Mouse (Mus musculus) limb, embryonic 13.5 days (tissue): ENCODE results near the gene Srd5a3. TPM values are rescaled to one million over a fixed set of nuclear protein-coding genes. Genes with fewer than 3 reads are reported as not detected.

Source experiments
- polyA plus RNA-seq: library from polyadenylated mRNA; unstranded; fragments of >200 nt; fragmentation: Nextera tagmentation; extraction: Ambion mirVana; gene quantifications from 2 replicates; pipeline ENCODE4 v1.2.1, GENCODE M21; 2015

The Srd5a3 gene
- polyA plus RNA-seq, 1 experiment from 2014 or later = 35.5 TPM

Other genes starting within 250 kb of the Srd5a3 start
- gene Kdr, start 161.8 kb upstream of the Srd5a3 start, polyA plus RNA-seq = 22.5 TPM in 2 replicates
- 108 and 111 TPM in 2 replicates for gene Tmem165, start 43.6 kb downstream of the Srd5a3 start, polyA plus RNA-seq
- 13.9 and 16.5 TPM in 2 replicates for gene Clock, start 164.5 kb downstream of the Srd5a3 start, polyA plus RNA-seq
- not detected in 2 replicates for gene Pdcl2, start 190.9 kb downstream of the Srd5a3 start, polyA plus RNA-seq
- 1.4 and 2.1 TPM in 2 replicates for gene Nmu, start 223.5 kb downstream of the Srd5a3 start, polyA plus RNA-seq